Mouse (Mus musculus): ENCODE results near the gene Slc25a39.
A peak's percentile ranks its signal among the peaks of the same experiment; 100 is the strongest.

DNA sequence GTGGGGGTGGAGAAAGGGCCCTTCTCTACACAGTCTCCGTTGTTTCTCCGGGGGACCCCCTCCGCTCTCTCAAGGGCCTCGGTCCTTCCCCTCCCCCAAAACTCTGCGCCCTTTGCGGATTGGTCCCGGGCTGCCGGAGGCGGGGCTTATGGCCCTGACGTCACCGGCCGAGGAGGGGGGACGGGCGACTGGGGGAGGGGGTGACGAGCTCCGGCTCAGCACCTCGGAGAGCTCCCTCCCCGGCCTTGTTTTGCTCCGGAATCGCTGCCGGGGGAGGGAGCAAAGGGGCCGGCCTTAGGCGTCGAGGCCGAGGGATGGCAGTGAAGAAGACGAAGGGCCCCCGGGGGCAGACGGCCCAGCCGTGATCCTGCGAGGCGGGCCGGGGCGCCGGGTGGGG, 14.5 kb downstream of the Slc25a39 start, which contains the start of gene Rundc3a:
- no peak for TF ChIP-seq CTCF (IDR thresholded peaks at IDR 0.05; ENCODE audit: extremely low read depth, insufficient read depth, low read length)
- TF ChIP-seq POLR2A (IDR thresholded peaks at IDR 0.05; ENCODE audit: extremely low read depth, insufficient read depth, low read length): peak; percentile 65; the same call in 1 of the 2 replicates
